Mouse (Mus musculus) large intestine, adult 2 months (tissue): ENCODE measurements at regions not wholly inside any gene's neighbourhood (a gene's known extent, or its start where the extent isn't known, plus 50 kb on each side); places are given as distances from the start of the nearest gene placed in this dataset.

ENCODE experiments used
- DNase-seq: peaks from one replicate; pipeline ENCODE4 v3.0.0-alpha.2; 2012; ENCODE audit warnings: low read depth, low spot score
- WGBS: fragments of 180-500 bp; shearing (Covaris S2); methylation state at CpG from one replicate; pipeline ENCODE4 v1.1.7; 2018; 5-methylcytosine and 5-hydroxymethylcytosine counted together

DNA sequence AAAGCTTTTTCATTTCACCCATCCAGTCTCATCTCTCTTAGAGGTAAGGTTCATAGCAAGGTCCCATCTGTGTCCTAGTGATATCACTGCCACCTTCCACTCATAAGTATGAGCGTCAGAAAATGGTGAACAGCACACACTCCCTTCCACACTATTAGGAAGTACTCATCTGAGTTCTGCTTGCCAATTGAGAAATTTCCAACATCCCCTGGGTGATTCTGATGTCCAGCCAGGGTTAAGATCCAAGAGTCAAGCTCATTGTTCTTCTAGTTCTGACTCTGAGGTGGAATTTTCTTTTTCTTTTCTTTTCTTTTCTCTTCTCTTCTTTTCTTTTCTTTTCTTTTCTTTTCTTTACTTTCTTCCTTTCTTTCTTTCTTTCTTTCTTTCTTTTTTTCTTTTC, 577.3 kb downstream of the Rwdd3 start:
- WGBS, result 76% methylated on average over 1 of the region's 1 CpGs
- DNase-seq, result no peak

DNA sequence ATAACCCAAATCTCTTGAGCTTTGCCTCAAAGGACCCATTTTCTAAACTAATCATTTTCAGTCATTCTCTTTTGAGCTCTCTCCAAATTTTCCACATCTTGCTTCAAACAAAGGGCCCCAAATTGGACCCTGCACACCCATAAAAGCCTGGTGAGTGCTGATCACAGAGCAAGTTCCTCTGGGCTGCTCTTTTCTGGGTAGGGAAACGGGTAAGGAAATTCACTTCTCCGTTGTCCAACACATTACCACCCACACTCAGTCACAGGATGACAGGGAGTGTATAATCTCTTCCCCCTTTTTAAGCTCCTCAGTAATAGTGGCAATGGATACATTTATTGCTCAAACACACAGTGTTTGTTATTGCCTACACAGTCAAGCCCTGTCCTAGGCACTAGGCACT, 580.3 kb downstream of the Rwdd3 start:
- no peak for DNase-seq
- 49% methylated on average over 2 of the region's 2 CpGs for WGBS

DNA sequence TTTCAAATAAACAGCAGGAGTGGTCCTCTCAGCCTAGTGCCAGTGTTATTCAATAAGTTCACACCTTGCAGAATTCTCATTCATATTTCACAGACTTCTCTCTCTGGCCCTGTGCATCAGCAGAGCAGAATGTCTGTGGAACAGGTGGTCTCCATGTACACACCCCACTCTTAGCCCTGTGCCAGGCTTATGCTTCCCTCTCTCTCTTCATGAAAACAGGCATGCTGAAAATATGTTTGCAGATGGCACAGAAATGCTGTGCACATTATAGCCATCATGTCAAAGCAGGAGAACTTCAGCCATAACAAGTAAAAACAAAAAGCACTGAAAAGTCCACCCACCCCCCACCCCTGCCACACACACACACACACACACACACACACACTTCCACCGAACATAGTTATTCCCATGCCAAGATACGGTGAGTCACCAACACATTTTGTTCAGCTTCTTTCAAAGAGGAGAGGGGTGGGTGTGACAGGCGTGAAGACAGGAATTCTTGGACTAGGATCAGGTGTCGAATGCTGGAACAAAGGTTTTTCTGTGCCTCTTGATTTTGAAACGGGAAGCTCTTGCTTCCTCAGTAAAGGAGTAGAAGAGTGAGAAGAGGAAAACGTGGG, 600.6 kb downstream of the Rwdd3 start:
- WGBS, result 27% methylated on average over 6 of the region's 6 CpGs
- no peak for DNase-seq

DNA sequence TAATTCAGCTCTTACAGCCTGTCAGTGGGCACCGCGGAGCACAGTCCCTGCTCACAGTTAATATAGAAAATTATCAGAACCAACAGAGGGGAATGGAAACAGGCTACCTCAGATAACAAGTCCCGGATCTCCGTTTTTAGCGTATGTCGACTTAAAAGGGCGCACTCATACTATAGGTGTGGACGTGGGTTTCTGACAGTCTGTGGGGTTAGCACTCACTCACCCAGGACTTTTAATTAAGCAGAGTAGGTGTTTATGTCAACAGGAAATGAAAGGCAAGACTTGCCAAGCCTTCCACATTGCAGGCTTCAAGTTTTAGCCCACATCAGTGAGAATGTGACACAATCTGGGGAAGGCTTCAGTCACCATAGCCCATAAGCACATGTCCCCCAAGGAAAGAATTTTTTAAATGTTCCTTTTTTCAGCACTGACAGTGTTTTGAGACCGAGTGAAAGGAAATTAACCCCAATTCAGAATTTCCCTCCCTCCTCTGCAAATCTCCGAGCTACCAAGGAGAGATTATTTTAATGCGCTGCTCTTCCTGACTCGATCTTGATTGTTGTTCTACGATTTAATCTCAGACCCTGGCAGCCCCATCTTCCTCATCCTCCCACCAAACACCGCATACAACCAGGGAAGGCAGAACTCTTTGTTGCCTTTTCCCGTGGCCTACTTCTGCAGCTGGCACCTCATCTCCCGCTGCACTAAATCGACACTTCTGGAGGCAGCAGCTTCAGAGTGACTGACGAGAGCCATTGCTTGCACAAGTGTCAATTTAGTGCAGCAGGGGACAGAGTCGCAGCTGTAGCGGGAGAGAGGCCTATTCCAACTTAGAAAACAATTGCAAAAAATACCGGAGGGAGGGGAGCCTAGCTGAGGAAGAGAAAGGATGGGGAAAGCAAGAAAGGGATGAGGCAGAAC, 629.7 kb downstream of the Rwdd3 start:
- no peak for DNase-seq
- 53% methylated on average over 21 of the region's 21 CpGs for WGBS

DNA sequence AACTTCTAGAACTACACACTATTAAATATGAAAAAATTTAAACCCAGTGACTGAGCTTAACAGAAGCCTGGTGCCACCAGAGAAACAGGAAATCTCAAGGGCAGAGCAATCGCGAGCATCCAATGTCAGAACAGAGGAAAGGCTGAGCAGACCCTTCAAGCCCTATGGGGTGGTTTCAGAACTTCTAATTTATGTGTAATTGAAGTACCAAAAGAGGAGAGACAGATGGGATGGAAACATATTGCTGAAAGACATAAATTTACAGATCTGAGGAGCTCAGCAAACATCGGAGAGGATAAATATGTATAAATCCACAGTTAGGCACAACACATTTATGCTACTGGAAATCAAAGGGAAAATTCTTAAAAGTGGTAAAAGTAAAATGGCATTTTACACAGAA, 637.6 kb downstream of the Rwdd3 start:
- DNase-seq, result no peak
- WGBS, result 79% methylated on average over 3 of the region's 3 CpGs

DNA sequence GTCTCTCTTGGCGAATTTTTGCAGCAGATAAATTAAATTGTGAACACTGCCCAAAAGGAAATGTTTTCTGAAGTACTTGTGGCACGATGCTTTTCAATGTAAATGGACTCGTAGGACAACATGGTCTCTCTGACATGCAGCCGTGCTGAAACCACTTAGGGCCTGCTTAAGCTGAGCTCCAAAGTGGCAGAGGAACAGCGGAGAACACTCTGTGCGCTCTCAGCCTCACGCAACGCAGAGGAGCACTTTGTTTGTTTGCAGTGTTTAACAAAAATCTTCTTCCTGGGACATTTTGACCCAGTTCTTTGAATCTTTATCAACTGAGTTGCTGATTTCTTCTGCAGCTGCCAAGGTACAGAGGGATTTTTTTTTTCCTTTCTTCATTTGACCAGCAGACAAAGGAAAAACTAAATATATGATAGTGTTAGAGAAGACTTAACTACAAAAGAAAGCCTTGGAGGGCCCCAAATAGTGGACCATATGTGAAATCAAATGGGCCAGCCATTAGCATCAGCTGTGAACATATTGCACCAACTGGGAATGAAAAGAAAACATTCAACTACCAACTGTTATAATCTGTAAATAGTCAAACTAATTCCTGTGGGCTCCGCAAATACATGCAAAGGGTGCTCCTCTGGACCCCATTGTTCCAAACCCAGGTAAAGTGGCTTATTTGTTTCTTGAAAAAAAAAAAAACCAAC, 639.5 kb downstream of the Rwdd3 start:
- 70% methylated on average over 9 of the region's 9 CpGs for WGBS
- DNase-seq, result no peak

DNA sequence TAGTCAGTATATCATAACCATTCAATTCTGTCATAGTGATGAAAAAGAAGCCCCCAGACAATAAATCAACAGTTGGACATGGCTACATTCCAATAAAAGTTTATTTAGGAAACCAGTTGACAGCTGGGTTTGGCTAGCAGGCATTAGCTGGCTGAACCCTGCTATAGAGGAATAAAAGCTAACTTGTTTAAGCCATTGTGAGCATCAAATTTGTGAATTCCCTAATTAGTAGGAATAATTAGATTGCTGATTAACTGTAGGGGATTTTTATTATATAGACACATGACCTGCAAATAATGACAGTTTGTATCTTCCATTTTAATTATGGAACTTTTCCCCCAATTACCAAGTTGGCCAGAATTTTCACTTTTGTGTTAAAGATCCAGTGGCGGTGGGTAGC, 659.8 kb downstream of the Rwdd3 start:
- 89% methylated on average over 1 of the region's 1 CpGs for WGBS
- no peak for DNase-seq

DNA sequence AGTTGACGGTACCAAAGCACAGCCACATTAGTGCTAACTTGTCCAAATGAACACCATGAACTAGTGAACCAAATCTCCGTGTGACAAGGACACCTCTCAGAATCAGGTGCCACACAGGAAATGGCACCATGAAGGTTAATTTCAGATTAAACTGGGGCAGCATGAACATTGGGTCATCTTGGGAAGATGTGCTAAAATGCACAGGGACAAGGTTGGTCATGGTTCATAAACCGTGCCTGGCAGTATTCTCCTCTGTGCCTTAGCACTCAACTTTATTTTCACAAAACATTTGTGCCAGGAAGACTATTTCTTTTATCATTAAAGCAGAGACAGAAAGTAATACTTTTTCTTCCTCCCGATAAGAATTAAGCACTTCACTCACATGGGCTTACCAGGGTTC, 672.6 kb downstream of the Rwdd3 start:
- 75% methylated on average over 4 of the region's 4 CpGs for WGBS
- DNase-seq, result no peak

DNA sequence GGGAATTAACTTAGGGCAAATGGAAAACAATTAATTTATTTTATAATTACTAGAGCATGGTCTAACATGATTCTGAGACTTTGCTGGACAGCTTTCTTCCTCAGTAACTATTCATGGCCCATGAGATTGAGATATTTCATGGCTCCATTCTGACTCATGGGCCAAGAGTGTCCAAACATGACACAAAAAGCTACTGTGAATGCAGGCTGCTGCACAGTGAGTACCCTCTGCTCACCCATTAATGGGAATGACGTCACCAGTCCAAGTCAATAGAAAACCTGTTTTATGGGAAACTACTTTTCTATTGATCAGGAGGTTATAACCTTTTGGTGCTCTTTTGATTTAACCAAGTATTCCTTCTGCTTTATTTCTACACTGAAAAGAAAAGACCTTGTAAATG, 693.6 kb downstream of the Rwdd3 start:
- DNase-seq, result no peak
- WGBS, result 31% methylated on average over 1 of the region's 1 CpGs

DNA sequence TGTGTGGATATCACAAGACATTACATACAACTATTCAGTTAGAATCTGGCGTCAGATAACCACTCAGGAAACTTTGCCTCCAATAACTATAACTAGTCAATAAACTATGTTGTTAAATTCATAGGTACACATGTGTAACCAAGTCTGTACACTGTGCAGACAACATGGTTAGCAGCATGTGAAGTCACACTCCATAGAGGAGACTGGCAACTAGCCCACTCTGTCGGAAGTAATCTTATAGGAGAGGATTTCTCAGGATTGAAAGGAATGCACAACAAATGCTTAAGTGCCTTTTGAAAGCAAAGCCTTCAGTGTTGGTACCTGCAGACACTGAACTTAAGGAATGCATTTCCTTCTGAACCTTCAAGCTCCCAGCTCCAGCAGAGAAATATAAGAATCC, 693.0 kb upstream of the Ptbp2 start:
- WGBS, result 36% methylated on average over 2 of the region's 2 CpGs
- DNase-seq, result no peak

DNA sequence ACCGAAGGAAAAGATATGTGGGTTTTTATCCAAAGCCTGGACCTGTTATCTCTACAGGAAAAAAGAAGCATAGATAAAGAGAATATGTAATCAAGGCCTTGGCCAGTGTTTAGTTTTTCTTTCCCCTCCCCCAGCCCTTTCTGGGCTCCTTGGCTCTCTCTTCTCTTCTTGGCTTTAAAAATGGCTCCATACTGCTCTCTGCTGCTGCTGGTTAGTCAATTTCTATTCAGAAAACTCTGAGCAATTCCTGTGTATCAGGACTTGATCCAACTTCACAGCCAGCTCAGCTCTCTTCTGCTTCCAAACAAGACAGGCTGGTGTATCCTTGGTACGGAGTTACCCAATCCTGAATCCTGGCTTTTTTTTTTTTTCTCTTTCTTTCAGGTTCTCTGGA, 689.4 kb upstream of the Ptbp2 start:
- no peak for DNase-seq
- 26% methylated on average over 2 of the region's 2 CpGs for WGBS

DNA sequence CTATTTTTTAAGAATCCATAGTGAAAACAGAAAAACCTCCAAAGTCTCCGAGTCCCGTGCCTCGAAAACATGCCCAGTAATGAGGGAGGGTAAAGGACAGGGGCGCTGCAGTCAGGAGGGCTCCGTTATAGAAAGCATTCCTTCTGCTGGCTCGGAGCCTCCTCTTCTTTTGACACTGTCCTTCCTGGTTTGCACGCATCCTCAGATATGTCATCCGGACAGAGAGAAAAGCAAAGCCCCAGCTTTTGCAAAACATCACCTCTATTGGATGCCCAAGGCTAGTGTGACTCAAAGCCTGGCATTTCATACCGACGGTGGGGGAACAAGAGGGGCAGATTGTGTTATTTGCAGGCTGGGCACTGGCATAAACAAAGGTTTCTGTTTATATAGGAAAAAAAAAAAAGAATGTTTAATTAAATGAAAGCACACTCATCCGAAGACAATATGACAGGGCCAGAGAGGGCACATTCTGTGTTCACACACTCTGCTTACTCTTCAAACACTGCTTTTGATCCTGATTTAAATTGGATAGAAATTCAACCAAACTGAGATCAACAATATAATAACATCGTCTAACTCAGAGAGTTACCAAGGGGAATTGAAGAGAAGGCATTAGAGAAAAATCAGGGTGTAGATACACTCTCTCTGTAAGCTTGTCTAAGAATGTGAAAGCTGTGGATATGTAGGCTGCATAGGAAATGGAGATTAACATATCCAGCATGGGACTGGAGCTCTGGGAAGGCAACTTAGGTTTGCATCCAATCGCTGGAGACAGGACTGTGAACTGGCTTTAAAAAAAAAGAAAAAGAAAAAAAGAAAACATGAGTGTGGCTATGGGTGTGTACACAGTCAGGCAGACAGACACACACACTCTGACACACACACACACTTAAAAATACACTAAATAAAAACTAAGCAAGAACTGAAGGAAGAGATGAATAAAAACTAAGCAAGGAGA, 688.7 kb upstream of the Ptbp2 start:
- 66% methylated on average over 13 of the region's 13 CpGs for WGBS
- DNase-seq, result no peak

DNA sequence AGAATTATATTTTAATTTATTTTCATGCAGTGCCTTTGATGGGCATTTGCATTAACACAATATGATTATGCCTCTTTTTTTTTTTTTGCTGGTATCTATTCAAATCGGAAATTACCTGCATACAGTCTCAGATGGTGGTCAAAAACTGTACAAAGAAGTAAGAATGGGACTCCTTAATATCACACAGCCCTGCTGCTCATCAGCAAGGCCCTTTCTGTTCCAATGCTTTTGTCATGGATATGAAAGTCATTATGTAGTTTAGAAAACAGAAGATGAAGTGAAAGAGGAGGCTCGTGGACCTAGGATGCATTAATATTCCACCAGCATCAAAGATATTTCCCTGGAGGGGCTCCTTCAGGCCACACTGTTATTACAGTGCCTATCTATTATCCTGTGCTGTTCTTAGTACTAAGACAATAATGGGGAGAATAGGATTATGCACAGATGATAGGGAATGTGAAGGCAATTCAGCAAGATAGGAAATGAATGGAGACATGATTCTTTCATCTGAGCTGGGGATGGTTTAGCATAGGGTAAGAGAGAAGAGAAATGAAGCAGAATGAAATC, 687.7 kb upstream of the Ptbp2 start:
- DNase-seq, result no peak
- WGBS, result 80% methylated on average over 2 of the region's 2 CpGs

DNA sequence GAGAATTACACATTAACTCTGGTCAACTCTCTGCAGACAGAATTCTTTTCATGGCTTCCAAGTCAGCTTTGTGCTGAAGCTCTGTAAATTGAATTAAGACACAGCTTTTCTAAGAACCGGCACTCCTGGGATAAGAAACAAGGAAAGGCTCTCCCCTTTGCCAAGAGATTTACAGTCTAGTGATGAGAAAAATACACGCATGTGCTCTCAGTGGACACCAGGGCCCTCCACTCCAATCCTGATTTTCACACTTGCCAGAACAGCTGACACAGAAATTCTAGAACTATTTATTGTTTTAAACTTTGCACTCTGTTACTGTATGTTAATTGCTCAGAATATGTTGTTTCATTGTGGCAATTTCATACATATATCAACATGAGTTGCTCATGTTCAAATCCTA, 684.6 kb upstream of the Ptbp2 start:
- no peak for DNase-seq
- 66% methylated on average over 2 of the region's 2 CpGs for WGBS

DNA sequence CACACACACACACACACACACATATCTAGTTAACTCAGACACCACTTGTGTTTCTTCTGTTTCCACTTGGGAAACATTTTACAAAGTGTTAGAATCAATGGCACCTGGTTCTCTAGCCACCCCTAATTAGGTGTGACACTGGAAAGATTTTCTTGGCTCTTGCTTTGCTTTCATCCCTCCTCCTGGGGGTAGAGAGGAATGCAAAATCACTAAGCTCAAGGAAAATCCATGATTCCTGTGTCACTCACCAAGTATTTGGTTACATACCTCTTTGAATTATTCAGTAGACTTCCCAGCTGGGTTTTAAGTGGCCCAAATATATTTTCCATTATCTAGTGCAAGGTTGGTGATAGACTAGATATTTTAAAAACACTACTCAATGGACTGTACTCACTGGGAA, 676.5 kb upstream of the Ptbp2 start:
- no peak for DNase-seq

DNA sequence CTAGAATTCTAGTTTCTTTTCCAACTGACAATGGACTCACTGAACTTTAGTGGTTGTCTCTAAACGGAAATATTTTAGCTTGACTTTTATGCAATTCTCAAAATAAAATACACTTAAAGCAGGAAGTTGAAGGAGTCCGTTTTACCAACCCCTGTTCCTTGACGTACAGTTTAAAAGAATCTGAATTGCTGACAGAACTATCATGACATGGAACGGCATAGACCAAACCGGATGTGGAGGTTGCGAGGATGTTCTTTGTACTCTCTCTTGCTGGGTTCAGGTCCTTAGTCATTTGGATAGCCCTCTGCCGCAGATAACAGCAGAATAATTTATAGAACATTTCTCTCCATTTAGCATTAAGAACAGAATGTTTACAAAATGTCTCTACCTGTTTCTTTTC, 673.6 kb upstream of the Ptbp2 start:
- WGBS, result 67% methylated on average over 7 of the region's 7 CpGs
- DNase-seq, result no peak

DNA sequence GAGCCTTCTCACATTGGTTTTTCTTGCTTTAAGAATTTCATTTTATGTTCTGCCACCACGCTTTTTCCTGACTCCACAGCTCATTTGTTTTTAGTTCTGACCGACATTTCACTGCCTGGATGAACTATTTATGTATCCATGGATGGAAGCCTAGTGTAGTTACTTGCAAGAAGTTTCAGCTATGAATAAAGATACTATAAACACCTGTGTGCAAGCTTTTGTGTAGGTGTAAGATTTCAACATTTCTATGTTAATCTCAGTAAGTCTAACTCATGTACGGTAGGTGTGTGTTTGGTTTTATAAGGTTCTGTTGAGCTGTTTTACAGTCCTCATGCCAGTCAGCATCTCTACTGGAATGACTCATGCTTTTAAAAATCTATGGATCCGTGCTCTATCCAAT, 656.9 kb upstream of the Ptbp2 start:
- 69% methylated on average over 4 of the region's 4 CpGs for WGBS
- DNase-seq, result no peak

DNA sequence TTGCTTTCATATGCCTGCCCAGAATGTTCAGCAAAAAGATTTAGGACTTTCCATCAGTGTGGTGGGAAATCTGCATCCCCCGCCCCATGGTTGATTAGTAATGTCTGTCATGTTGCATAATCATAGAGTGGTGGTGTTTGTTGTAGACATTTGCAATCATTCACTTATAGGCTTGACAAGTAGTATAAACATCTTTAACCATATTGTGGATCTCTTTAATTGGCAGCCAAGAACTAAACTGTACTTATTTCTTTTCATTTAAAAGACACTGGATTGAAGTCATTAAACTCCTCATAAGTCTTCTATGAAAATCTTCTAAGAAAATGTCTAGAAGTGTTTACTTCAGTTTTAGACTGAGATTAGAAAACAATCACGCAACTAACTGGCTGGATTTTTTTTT, 646.0 kb upstream of the Ptbp2 start:
- 60% methylated on average over 2 of the region's 2 CpGs for WGBS
- no peak for DNase-seq

DNA sequence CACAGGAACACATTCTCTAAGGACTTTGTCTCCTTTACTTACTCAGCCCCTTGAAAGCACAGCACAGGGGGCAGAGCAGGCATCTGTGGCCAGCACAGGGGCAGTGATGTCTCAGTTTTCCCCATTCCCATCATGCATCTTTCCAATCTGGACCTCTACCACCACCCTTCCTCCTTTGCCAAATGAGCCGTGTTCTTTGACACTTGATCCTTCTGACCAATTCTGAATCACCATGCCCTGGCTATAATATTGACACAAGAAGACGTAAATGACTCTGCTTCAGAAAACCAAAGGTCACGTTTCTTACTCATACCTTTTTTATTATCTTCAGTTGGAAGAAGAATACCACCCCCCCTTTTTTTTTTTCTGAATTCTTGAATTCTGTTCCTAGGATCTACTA, 632.4 kb upstream of the Ptbp2 start:
- WGBS, result 23% methylated on average over 3 of the region's 3 CpGs
- DNase-seq, result no peak
